Mouse (Mus musculus) intestine, postnatal 0 days (tissue): Measurements from ENCODE around the gene Pde2a. TPM values are rescaled to one million over a fixed set of nuclear protein-coding genes. Genes with fewer than 3 reads are reported as not detected.

Source experiments
- ATAC-seq: fragments of 200-750 bp; cut with Nextera tagmentation; 2 replicates; pipeline ENCODE4 v1.8.0; 2017; ENCODE audit warnings: mild to moderate bottlenecking, moderate TSS enrichment, moderate library complexity
- H3K27ac ChIP-seq: fragments of 300-500 bp; sonication (generic); 2 replicates; pipeline ENCODE4 v1.5.1; 2014; ENCODE audit warnings: mild to moderate bottlenecking, low read depth, low read length, moderate library complexity
- H3K27me3 ChIP-seq: fragments of 300-500 bp; sonication (generic); replicated peaks from 2 replicates; pipeline ENCODE4 v1.6.1; 2014; ENCODE audit warnings: low read length, mixed read lengths; ENCODE audit not compliant: control insufficient read depth, insufficient read depth
- H3K36me3 ChIP-seq: fragments of 300-500 bp; sonication (generic); 2 replicates; pipeline ENCODE4 v1.6.1; 2014; ENCODE audit warnings: mild to moderate bottlenecking, moderate library complexity; ENCODE audit not compliant: control insufficient read depth, insufficient read depth
- H3K4me1 ChIP-seq: fragments of 300-500 bp; sonication (generic); replicated peaks from 2 replicates; pipeline ENCODE4 v1.6.1; 2014; ENCODE audit warnings: antibody characterized with exemption, low read length, mixed read lengths; ENCODE audit not compliant: control insufficient read depth, insufficient read depth
- H3K4me2 ChIP-seq: fragments of 300-500 bp; sonication (generic); replicated peaks from 2 replicates; pipeline ENCODE4 v1.6.1; 2014; ENCODE audit warnings: low read depth, mild to moderate bottlenecking, moderate library complexity
- H3K4me3 ChIP-seq: fragments of 300-500 bp; sonication (generic); 2 replicates; pipeline ENCODE4 v1.5.1; 2014; ENCODE audit warnings: low read depth, low read length
- H3K9ac ChIP-seq: fragments of 300-500 bp; sonication (generic); 2 replicates; pipeline ENCODE4 v1.6.1; 2014; ENCODE audit warnings: mild to moderate bottlenecking, low read depth, low read length
- H3K9me3 ChIP-seq: fragments of 300-500 bp; sonication (generic); 2 replicates; pipeline ENCODE4 v1.6.1; 2016; ENCODE audit warnings: mixed run types; ENCODE audit not compliant: control insufficient read depth
- CTCF ChIP-seq: sonication (generic); IDR thresholded peaks from 2 replicates; pipeline ENCODE4 v1.5.1; 2016; ENCODE audit warnings: low read depth, mild to moderate bottlenecking, control low read depth, antibody characterized with exemption, moderate library complexity
- WGBS: fragments of 180-500 bp; shearing (Covaris S2); extraction: QIAGEN DNeasy Blood & Tissue Kit; methylation state at CpG from one replicate; pipeline ENCODE4 v1.1.7; 2014; 5-methylcytosine and 5-hydroxymethylcytosine counted together
- polyA plus RNA-seq: library from polyadenylated mRNA; unstranded; fragments of >200 nt; fragmentation: Nextera tagmentation; extraction: Ambion mirVana; gene quantifications from 2 replicates; pipeline ENCODE4 v1.2.1, GENCODE M21; 2015

Pde2a gene
- 11.1 and 11.2 TPM in 2 replicates for polyA plus RNA-seq

GRCm38 (mm10) chr7:101421529-101421928, at the start of gene Pde2a:
TSS of gene Pde2a (plus strand) at chr7:101421691.
- Histone ChIP-seq H3K4me1 (no peaks in the 10 kb centered on the region), H3K9ac (no peak within 1 kb of the TSS), H3K27me3 (peaks cover 2% of the 10 kb centered on the region; the same call in 1 of the 2 replicates), H3K36me3 (no peaks in the 10 kb centered on the region), H3K4me3 (no peak within 1 kb of the TSS), H3K27ac (no peak within 1 kb of the TSS), H3K4me2 (no peak within 1 kb of the TSS), H3K9me3 (no peaks in the 10 kb centered on the region)
- no peak for TF ChIP-seq CTCF
- WGBS = 13% methylated on average over 6 of the region's 6 CpGs
- ATAC-seq = no peak

- 86% methylated on average over 26 of the region's 26 CpGs for WGBS
Measured at GRCm38 (mm10) chr7:101373082-101373481, 48.4 kb upstream of the Pde2a start.

GRCm38 (mm10) chr7:101374155-101374554, 47.3 kb upstream of the Pde2a start:
- H3K27me3 ChIP-seq = no peaks in the 10 kb centered on the region
- peaks cover 13% of the 10 kb centered on the region; the same call in 1 of the 2 replicates for H3K36me3 ChIP-seq
- H3K4me2 ChIP-seq = no peak overlapping the region
- no peak overlapping the region for H3K9ac ChIP-seq
- H3K9me3 ChIP-seq = no peaks in the 10 kb centered on the region
- TF ChIP-seq CTCF = peak; percentile 85
- ATAC-seq = no peak
- H3K4me3 ChIP-seq = no peak overlapping the region
- no peak overlapping the region for H3K27ac ChIP-seq
- no peaks in the 10 kb centered on the region; the same call in 1 of the 2 replicates for H3K4me1 ChIP-seq

More at GRCm38 (mm10) chr7:101373082-101373481, 48.4 kb upstream of the Pde2a start:
- no peaks in the 10 kb centered on the region for H3K9me3 ChIP-seq
- TF ChIP-seq CTCF = no peak
- H3K4me3 ChIP-seq = no peak overlapping the region
- H3K4me2 ChIP-seq = no peak overlapping the region
- H3K9ac ChIP-seq = no peak overlapping the region
- no peak overlapping the region for H3K27ac ChIP-seq
- 0 out of 2 replicates have a peak, but pooled peaks cover 3% of the 10 kb centered on the region for H3K4me1 ChIP-seq
- no peaks in the 10 kb centered on the region for H3K27me3 ChIP-seq
- no peak for ATAC-seq
- H3K36me3 ChIP-seq = peaks cover 13% of the 10 kb centered on the region; the same call in 1 of the 2 replicates

GRCm38 (mm10) chr7:101376701-101377340, 44.7 kb upstream of the Pde2a start:
- no peak for ATAC-seq
- 73% methylated on average over 10 of the region's 10 CpGs for WGBS
- Histone ChIP-seq H3K9ac (no peak overlapping the region), H3K36me3 (peaks cover 13% of the 10 kb centered on the region; the same call in 1 of the 2 replicates), H3K9me3 (no peaks in the 10 kb centered on the region), H3K4me3 (no peak overlapping the region), H3K27ac (peak overlapping the region; percentile 78), H3K4me1 (no peaks in the 10 kb centered on the region; the same call in 1 of the 2 replicates), H3K4me2 (no peak overlapping the region), H3K27me3 (no peaks in the 10 kb centered on the region)
- no peak for TF ChIP-seq CTCF

- no peak for TF ChIP-seq CTCF
- peak overlapping the region; percentile 68; the same call in 1 of the 2 replicates for H3K9ac ChIP-seq
- WGBS = 3% methylated on average over 6 of the region's 7 CpGs
- H3K4me3 ChIP-seq = peak overlapping the region; percentile 32
- peak overlapping the region; percentile 70 for H3K4me2 ChIP-seq
- ATAC-seq = peak; percentile 89
- H3K9me3 ChIP-seq = no peaks in the 10 kb centered on the region
- peak overlapping the region; percentile 78 for H3K27ac ChIP-seq
- H3K27me3 ChIP-seq = no peaks in the 10 kb centered on the region
- peaks cover 13% of the 10 kb centered on the region; the same call in 1 of the 2 replicates for H3K36me3 ChIP-seq
- H3K4me1 ChIP-seq = no peaks in the 10 kb centered on the region; the same call in 1 of the 2 replicates
Measured at GRCm38 (mm10) chr7:101377741-101378262, 43.7 kb upstream of the Pde2a start.

- TF ChIP-seq CTCF = no peak
- H3K27ac ChIP-seq = peak overlapping the region; percentile 78
- H3K4me1 ChIP-seq = no peaks in the 10 kb centered on the region; the same call in 1 of the 2 replicates
- peaks cover 9% of the 10 kb centered on the region; the same call in 1 of the 2 replicates for H3K36me3 ChIP-seq
- H3K27me3 ChIP-seq = no peaks in the 10 kb centered on the region
- 28% methylated on average over 3 of the region's 3 CpGs for WGBS
- ATAC-seq = peak; percentile 2; the same call in 1 of the 2 replicates
- no peaks in the 10 kb centered on the region for H3K9me3 ChIP-seq
- H3K4me3 ChIP-seq = peak overlapping the region; percentile 32
- peak overlapping the region; percentile 70 for H3K4me2 ChIP-seq
- peak overlapping the region; percentile 68 for H3K9ac ChIP-seq
Measured at GRCm38 (mm10) chr7:101378285-101378684, 43.2 kb upstream of the Pde2a start.
